Mouse (Mus musculus): ENCODE results near the gene Klb. TPM values are rescaled to one million over a fixed set of nuclear protein-coding genes. Genes with fewer than 3 reads are reported as not detected.

Gene Klb
- 4.3 and 5.0 TPM in 2 replicates for polyA plus RNA-seq (2012; rRNA removed)

DNA sequence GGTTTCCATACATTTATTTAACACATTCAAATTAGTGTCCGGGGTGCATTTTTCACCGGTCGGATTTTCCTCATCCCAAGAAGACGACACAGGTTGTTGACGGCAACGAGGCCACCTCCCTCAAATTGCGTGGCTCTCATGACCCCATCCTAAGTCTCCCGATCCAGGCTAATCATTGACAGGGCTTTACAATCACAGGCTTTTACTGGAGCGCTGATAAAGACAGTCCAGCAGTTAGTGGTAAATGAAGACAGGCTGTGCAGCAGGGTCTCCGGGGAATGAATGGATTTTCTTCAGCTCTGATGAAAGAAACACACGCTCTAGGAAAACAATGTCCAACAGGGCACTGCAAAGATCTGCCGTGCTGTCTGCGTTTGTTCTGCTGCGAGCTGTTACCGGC lies at the start of gene Klb:
Gene Klb, plus strand, starts transcription at position 147 of the 400 bp plus-strand sequence.

DNA sequence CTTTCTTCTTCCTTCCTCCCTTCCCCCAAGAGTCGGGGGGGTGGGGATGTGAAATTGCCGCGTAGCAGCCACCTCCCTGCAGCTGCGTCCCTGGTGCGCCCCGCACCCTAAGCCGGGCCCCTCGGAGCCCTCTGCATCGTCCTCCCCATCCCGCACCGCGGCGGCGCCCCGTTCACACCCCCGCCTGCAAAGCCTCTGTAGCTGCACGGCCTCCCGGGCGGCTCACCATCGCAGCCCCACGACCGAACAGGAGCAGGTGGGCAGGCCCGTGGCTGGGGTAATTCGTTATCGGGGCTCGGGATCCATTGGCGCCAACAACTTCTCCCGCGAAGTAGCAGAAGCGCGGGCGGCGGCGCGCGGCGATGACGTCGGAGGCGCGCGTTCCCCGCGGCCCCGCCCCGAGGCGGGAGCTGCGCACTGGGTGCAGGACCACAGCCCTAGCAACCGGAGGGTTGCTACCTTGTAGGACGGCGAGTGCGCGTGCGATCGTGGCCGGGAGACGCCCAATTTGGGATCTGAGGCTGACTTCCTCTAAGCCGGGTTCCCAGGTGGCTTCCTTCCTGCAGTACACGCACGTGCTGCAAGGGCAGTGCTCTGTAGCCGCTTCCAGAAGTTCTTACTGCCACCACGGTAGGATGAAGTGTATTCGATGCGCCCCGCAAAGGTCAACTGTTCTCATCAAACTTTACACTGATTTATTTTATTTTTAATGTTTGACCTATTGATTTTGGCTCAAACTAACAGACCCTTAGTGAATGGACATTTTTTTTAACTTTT lies 12.6 kb upstream of the Klb start, which contains the start of gene Rfc1:
Gene Rfc1, minus strand, starts transcription at position 373 of the 777 bp plus-strand sequence.

DNA sequence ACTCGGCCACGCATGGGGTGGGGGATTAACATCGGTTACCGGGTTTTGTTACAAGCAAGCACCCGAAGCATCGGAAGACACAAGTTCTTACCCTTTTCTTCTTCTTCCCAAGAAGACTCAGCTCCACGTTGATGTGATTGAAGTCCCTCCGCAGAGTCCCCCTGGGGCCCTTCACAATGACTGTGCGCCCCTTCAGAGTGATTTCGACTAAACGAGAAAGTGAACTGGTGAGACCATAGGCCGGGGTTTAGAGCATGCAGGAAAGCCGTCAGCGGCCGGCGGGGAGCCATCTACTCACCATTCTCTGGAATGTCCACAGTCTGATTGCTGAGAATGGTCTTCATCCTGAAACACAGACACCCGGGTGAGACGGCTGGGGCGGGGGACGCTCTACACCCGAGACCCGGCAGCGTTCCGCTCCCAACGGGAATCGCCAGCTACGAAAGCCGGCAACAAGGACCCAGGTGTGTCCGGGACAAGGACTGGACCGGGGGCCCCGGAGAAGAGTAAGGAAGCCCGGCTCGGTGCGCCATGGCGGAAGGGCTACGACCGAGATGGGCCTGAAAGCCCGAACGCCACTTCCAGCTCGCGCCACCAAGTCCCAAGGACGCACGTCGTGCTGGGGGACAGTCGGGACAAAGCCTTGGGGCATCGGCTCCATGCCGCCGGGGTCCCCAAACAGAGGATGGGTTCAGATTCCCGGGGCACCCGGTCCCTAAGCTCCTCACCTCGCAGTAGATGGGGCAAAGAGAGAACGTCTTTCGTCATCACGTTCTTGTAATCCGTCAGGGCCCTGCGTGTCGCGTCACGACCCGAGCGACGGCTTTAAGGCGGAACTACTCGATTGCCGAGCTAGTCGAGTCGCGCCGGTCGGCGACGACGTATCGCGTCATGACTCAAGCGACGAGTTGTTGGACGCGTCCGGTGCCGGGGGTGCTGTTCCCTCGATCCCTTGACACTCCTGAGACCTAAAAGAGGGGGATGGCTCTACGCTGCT lies 42.8 kb downstream of the Klb start, which contains the start of the genes Rpl9 and Lias:
Gene Rpl9, minus strand, starts transcription at position 797 of the 997 bp plus-strand sequence.
Gene Lias, plus strand, starts transcription at position 850 of the 997 bp plus-strand sequence.

Other genes with a start within 250 kb of the Klb start
- 18.6 and 20.5 TPM in 2 replicates for gene Klhl5, start 240.8 kb upstream of the Klb start, polyA plus RNA-seq (2012; rRNA removed)
- gene Wdr19, start 148.6 kb upstream of the Klb start, polyA plus RNA-seq (2012; rRNA removed): 1.7 and 2.2 TPM in 2 replicates
- 5.0 and 7.2 TPM in 2 replicates for gene Rfc1, start 12.6 kb upstream of the Klb start, polyA plus RNA-seq (2012; rRNA removed)
- 161 and 188 TPM in 2 replicates for gene Rpl9, start 43.1 kb downstream of the Klb start, polyA plus RNA-seq (2012; rRNA removed)
- 8.3 and 8.7 TPM in 2 replicates for gene Lias, start 43.2 kb downstream of the Klb start, polyA plus RNA-seq (2012; rRNA removed)
- 52.6 and 60.8 TPM in 2 replicates for gene Ugdh, start 87.6 kb downstream of the Klb start, polyA plus RNA-seq (2012; rRNA removed)
- gene Gm43552, start 144.5 kb downstream of the Klb start, polyA plus RNA-seq (2012; rRNA removed): not detected in 2 replicates
- gene Smim14, start 188.9 kb downstream of the Klb start, polyA plus RNA-seq (2012; rRNA removed): 197 and 238 TPM in 2 replicates
- 8.6 and 10.8 TPM in 2 replicates for gene Ube2k, start 188.9 kb downstream of the Klb start, polyA plus RNA-seq (2012; rRNA removed)

Measured in colon, adult 2 months (tissue).